Mouse (Mus musculus): ENCODE data around the gene Enc1.
A peak's percentile ranks its signal among the peaks of the same experiment; 100 is the strongest.
"Not testable (repeated sequence)": the region's sequence is repeated elsewhere in the genome, so short reads cannot be mapped to it uniquely, and the experiment has no call there.

The Enc1 gene

DNA sequence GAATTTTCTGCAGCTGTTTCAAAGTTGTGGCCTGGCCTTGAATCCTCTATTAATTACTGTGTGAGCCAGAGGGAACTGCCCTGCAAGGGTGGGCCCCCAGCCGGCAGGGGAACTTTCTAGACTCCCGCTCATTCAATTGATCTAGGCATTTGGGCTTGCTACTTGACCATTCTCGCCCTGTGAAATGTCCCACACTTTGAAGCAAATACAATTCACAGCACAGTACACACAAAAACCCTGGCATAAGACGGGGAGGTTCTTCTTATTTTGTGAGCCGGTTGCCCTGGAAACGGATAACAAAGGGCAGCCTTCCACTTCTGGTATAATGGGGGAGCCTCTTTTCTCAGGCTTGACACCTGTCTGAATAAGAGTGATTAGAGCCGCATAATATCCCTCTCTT is 11.6 kb downstream of the Enc1 start:
- DNase-seq, result no peak

DNA sequence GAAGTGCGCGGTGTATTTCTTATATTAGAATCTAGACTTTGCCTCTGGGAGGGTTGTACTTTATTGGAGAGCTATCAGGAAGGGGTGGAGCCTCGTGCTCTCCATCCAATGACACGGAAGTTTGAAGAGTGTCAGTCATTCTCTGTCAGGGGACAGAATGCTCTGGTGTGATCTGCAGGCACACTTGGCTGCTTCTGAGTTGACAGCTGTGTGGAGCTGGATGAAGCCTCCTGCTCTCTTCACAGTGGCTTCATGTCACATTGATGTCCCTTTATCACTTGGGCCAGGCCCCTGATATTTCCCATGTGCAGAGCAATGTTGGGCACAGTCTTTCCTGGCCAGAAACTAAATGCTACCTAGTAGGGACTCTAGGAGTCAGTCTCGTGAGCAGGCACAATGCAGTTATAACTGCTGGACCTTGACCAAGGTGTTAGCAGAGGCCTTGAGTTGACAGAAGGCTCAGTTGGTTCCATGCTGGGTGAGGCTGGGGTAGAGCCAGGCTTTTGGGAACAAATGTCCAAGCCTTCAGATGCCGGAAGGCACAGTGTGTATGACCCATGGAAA is 12.6 kb downstream of the Enc1 start:
- DNase-seq, result peak; percentile 62 to 63

DNA sequence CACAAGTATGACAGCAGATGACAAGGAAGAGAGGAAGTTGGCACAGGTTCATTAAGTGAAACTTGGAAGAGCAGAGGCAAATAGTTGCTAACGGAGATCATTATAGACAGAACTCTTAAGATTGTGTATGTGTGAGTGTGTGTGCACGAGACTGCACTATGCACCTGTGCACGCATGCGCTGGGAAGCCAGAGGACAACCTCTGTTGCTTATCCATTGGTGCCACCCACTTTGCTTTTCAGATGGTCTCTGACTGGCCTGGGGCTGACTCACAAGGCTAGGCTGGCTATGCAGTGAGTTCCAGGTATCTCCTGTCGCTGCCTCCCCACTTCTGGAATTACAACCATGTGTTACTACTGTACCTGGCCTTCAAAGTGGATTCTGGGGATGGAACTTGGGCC is 13.1 kb downstream of the Enc1 start:
- DNase-seq, result no peak

DNA sequence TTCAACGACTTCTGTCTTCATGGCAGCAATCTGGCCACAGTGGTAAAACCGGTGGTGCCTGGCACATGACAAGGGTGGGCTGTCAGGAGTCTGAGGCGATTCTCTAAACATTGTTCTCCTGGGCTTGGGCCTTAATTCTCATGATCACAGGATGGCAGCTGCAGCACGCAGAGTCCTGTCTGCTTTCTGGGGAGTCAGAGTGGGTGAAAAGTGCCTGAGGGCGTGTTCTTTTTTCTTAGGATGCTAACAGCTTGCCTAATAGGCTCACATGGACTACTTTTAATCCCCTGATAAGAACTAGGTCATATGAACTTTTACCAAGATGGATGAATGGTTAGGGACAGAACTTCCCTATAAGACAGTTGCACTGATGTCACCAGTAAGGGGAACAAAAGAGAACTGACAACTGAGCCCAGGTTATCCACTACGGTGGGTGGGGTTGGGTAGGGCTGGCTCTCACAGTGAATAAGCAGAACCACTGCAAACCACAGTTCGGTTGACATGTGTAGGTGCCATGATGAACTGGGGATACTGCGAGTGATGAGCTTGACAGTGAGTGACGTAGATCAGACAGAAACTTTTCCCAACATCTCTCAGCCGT is 13.8 kb downstream of the Enc1 start:
- no peak for DNase-seq

DNA sequence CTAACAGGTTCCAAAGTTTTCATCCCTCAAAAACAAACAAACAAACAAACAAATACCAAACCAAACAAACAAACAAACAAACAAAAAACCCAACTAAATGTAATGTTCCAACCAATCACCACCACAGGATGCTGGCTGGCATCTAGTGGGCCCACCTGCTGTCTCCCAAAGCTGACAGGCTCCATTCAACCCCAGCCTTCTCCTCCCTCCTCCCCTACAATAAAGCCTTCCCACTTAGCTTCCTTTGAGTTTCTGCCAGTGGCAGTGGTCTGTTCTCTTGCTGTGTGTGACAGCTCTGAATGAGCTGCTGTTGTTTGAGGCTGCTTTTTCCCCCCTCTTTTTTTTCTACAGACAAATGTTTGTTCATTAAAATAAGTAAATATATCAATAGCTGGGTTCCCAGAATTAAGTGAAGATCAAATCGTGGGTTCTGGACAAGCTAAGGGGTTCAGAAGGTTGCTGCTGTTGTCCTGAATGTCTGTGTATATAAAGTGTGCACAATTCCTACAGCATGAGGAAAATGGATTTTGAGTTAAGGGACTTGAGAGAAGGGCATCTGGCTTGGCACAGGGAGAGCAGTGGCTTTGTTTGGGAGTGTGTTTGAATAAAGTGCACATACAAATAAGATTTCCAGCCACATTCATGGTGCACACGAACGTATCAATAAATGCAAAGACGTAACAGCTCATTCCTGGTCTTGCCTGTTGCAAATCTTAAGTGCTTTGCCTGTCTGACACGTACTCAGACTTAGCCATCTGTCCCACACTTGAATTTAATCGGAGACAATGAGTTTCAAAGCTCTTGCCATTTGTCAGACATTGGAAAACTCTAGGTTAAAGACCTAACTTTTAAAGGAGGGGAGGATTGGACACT is 15.3 kb downstream of the Enc1 start:
- DNase-seq, result no peak

DNA sequence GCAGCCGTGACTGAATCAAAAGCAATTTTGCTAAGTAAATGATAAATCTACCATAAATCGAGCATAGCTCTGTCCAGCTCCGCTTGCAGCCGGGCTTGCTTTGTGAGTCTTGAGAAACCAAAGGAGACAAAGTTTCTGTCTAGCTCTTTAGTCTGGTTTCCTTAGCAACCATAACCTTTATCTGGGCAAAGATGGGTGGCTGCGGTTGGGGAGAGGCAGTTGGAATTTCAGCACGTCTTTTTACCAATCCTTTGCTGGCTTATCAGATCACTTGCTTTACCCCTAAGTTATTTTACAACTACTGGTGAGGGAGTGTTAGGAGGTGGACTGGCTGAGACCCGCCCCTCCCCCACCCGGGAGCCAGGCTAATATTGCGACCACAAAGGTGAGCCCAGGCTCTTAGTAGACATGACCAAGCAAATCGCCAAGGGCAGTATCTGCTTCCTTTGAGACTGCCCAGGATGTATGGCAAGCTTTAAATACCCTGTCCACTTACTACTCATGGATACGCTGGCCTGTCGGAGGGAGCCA is 16.0 kb downstream of the Enc1 start:
- no peak for DNase-seq

DNA sequence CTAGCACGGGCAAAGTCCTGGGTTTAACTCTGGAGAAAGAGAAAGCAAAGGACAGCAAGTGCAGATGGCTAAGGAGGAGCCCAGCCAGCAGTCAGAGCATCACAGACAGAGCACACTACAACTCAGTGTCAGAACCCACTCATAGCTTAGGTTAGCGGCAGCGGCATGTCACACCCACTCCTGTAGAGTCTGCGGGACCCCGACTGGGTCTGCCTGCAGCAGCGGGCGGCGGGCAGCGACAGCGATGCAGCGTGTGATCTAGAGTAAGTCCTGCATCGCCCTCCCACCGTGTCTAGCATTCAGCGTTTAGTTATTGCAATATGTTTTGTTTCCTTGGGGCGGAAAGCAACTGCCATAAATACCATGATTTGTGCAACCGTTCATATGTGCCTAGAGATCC is 18.4 kb downstream of the Enc1 start:
- no peak for DNase-seq

DNA sequence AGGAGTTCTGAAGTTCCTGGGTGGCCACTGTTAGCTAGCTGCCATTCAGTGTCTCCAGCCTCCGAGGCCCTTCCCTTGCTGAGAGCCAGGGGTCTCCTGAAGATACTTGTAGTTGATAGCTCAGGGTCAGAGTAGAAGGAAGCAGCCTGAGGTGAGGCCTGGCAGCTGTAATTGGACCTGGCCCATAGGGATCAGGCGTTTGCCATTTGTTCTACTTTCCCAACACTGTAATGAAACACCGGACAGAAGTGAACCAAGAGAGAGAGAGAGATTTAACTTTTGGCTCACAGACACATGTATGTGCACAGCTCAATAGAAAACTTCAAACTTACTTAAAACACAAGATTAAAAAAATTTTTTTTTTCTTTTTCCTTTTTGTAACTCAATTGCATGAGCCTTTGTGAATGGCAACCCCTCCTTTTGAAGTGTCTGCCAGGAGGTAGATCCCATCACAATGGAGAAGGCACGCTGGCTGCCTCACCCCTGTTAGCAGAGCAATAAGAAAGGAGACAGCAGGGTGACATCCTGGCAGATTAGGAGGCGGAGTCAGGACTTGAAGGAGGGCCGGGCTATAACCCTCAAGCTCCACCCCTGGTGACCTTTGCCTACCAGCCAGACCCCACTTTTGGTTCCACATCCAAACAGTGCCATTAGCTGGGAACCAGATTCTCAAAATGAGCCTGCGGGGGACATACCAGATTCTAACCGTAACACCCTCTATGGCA is 19.7 kb downstream of the Enc1 start:
- DNase-seq, result no peak

DNA sequence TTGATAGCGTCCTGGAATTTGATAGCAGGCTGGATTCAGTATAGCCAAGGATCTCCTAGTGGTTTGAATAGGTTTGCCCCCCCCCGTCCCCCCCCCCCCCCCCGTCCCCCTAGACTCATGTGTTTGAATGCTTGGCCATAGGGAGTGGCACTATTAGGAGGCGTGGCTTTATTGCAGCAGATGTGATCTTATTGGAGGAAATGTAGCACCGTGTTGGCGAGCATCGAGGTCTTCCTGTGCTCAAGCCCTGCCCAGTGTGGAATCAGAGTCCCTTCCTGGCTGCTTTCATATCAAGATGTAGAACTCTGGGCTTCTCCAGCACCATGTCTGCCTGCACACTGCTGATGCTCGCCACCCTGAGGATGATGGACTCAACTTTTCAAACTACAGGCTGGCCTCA is 20.6 kb downstream of the Enc1 start:
- DNase-seq, result no peak

DNA sequence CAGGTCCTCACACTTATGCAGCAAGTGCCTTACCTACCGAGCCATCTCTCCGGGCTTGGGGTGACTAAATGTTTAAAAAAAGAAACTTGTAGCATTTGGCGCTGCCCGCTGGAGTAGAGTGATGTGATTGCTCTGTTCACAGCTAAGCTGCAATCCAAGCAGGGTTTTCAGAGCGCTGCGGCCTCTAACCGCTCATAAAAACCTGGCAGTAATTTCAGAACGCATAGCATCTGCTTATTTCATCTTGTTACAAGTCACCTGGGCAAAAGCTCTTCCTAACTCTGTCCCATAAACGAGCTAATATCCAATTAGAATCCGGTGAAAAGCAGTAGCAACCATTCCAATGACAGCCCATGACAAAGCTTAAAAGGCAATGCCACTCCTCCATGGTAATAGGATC is 21.8 kb downstream of the Enc1 start:
- DNase-seq, result no peak

DNA sequence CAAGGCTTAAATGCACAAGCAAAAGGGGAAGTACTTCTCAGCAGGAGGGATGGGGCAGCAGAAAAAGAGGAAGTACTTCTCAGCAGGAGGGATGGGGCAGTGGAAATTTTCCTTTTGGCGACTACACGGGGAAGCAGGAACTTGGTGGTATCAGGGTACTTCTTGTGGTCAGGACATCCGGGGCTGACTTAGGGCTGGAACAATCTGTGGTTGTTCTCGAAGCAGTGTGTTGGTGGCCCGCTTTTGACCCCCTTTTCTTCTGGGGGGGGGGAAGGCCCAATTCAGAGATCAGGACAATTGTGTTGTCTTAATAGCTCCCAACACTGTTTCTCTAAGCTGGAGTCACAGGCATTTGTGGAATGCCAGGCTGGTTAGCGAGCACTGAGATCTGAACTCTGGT is 24.6 kb downstream of the Enc1 start:
- DNase-seq, result not testable (repeated sequence)

DNA sequence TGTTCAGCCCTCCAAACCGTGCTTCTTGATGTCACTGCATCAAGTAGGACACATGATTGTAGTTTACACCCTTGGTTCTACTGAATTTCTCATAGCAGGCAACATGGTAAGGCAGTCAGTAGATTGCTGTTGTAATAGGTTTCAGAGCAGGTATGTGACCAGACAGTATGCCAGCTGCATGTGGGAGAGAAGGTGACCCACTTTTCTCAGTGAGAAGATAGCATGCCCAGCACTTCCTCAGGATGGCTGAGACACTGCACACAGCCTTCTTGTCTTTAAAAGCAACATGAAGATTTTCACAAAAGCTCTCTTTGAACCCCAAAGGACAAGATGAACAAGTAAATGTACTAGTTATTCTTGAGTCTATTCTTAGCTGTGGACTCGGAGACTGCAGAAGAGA is 29.8 kb downstream of the Enc1 start:
- no peak for DNase-seq

DNA sequence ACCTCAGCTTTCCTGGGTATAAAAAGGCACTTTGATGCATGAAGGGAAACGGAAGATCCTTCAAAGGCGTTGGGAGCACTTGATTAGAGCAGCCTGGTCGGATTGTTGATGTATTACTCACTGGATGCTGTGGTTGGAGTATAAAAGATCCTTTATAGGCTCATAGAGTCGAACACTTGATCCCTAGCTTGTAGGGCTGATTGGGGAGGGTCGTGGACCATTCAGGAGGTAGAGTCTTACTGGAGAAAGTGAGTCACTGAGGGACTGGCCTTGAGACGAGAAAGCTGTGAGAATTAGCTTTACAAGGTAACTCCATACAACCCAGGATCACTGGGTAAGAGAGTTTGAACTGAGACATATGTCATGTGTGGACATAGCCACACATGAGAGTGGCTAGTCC is 30.7 kb downstream of the Enc1 start:
- no peak for DNase-seq

DNA sequence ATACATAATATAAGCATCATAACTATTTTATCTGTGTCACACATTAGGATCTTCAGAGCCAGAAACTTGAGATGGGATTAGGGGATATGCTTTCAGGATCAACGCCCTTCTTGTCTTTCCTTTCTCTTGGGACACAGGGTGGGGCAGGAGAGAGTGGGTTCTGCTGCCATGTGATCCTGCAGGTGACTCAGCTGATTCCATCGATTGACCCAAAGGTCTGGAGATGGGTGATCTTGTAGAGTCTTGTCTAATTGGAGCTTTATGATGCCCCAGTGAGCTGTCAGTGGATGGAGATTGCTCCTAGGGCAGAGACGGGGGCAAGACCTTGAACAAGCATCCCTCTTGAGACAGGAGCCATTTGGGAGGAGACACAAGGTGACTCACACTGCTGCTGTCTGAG is 33.9 kb downstream of the Enc1 start:
- no peak for DNase-seq

DNA sequence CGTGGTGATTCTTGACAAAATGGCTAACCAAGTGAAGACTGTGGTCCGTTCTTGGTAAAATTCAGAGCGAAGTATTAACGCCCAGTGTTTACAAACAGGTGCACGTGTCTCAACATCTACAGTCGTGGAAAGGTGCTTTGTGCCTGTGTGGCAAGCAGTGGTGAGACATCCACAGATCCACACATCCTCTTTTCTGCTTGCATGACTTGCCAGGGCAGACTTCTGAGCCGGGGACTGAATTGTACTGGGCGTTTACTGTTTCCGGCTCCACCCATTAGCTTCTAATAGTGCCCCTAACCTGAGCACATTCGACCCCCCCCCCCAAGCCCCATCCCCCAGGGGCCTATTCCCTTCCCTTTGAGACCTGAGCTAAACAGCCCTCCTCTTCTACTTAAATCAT is 34.6 kb downstream of the Enc1 start:
- no peak for DNase-seq

DNA sequence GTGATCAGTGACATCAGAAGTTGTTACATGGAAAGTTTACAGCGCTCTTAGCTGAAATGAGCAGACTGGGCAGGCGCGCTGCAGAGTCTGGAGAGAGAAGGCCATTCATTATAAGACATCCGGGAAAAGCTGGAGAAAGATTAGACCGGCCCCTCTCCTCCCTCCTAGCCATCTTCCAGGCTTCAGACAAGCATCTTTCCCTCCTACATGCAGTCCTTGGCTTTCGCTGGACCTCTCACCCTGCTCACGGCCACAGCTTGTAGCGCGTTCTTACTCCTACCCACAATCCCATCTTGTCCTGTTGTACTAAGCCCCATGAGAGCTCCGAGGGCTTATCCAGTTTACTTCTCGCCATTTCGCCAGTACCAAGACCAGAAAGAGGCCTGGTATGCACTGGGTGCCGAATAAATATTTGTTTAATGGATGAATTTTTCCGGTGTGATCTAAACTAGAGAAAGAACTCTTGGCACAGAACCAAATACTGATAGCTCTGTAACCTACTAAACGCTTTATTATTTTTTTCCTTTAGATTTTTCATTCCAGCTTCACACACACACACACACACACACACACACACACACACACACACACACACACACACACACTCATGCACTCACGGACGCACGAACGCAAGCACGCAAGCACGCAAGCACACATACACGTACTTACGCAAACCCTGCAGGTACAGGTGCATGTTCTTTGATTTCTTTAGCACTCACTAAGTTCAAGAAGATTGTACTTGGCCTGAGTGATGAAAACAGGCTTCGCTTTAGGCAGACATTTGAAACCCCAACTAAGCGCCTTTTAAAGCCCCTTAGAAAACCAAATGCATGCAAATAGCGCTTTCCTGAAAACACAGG is 41.4 kb downstream of the Enc1 start:
- no peak for DNase-seq

DNA sequence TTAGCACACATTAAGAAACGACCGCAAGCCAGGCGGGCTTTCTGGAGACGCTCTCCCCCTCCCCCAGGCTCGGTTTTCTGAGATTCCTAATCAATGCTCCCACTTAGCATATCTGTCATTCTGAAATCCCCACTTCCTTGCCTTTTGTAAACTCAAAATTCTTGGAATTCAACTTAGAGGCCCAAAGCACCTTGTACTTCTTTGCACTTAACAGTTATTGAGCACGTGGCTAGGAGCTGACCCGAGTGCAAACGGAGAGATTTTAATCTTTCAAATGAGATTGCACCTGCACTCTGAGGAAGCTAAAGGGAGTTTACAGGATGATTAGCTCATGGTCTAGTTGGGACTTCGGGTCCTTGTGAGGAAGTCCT is 42.0 kb downstream of the Enc1 start:
- no peak for DNase-seq

DNA sequence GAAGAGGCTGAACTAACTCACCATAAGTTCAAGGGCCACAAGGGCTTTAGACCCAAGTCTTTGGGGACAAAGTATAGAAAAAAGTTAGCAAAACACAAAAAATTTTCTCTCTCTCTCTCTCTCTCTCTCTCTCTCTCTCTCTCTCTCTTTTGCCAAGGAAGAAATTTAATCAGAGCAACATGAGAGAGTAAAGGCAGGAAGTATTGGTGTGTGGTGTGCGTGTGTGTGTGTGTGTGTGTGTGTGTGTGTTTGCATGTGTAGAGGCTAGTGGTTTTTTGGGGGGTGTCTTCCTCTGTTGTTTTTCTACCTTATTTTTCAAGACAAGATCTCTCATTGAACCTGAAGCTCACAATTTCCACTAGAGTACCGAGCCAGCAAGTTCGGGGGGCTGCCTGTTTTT is 46.1 kb downstream of the Enc1 start:
- DNase-seq, result no peak

DNA sequence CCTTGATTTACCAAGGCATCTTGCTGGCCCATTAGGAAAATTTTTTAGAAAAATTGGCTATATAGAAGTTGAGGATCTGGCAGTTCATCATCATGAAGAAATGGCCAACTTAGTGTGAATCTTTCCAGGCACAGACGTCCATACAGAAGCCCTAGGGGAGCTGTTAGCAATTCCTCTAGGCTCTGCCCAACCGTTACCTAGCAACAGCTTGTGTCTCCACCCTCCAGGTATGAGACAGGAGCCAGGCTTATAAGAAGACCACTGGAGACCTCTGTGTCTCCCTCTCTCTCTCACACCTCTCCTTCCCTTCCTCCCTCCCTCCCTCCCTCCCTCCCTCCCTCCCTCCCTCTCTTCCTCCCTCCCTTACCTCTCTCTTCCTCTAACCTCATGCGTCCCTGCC is 49.8 kb downstream of the Enc1 start:
- DNase-seq, result no peak

DNA sequence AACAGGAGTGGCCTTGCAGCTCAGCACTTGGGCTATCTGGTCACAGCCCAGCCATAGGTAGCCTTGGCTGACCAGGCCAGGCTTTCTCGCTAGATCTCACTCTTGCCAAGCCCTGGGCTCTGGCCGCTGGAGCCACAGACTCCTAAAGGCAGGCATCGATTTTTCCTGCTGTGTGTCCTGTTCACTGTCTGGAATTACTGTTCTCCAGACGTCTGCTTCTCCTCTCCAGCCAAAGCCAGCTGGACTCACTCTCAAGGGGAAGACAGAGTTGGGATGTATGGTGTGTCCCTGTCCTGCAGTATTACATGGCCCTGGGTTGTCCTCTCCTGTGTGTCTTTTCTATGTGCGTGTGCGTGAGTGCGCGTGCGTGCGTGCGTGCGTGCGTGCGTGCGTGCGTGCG is 50.4 kb downstream of the Enc1 start:
- DNase-seq, result no peak

DNA sequence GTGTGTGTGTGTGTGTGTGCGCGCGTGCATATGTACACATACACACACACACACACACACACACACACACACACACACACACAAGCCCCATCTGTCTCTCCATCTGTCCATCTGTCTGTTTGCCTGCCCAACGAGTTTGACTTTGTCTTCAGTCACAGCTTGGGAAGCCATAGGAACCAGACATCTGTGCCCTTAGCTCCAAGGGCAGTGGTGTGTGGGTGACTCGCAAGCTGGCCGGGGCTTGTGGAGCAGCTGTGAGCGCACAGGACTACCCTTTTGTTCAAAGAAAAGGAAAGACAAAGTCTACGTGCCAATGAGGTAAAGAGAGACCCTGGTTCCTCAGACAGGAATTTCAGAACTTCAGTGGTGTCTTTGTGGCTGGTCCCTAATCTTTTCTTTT is 51.1 kb downstream of the Enc1 start:
- DNase-seq, result no peak

DNA sequence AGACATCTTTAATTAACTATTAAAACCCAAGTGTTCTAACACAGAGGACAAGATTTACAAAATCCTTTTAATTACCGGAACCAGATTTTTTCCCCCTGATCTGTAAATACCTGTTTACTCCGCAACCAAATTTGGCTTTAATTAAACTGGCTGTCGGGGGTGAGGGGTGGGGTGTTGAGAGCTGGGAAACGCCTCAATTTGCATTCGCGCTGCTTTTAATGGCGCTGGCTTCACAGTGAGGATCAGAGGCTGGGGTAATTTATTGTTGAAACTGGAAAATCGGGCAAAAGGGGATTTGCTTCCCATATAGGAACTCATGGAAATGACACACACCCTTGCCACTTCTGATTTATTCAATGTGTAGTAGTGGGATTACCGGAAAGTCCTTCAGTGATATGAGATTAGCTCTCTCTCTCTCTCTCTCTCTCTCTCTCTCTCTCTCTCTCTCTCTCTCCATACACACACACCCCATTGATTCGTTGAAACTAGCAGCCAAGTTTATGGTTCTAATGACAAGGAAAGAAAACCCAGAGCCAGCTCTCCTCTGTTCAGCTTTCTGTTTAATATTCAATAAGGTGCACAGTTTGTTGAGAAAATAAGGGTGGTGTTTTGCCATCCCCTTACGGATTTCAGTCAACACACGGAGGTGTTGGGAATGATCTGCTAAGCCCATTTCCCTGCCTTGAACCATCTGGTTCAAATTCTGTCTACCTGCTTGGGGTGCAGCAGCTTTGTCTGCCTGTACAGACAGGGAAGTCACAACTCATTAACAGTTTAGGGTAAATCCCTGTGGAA is 51.7 kb downstream of the Enc1 start:
- no peak for DNase-seq
